Mouse (Mus musculus) ovary, postnatal 10 days (tissue): ENCODE measurements around the gene Ikzf1.

Experiments
- DNase-seq: peaks from one replicate; pipeline ENCODE4 v3.0.0; 2022; ENCODE audit warnings: low spot score

The Ikzf1 gene

GRCm38 (mm10) chr11:11690059-11690844 is 5.4 kb downstream of the Ikzf1 start:
- DNase-seq, result no peak

DNA sequence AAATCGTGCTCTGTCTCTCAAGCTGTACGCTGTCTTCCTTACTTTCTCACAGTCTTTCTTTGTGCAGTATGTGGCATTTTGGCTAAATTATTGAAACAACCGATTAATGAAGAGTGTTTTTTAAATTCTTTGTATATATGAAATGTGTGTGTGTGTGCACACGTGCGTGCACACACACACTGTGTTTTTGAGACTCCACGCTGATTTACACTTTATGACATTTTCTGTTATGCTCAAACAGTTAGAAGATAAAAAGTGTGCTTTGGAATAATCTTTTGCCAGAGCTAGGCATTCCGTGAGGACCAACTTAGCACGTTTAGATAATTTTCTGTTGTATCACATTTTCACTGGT is 6.0 kb downstream of the Ikzf1 start:
- DNase-seq, result no peak

- DNase-seq, result no peak
Observed at GRCm38 (mm10) chr11:11691324-11692058, 6.7 kb downstream of the Ikzf1 start.

- DNase-seq, result no peak
Observed at GRCm38 (mm10) chr11:11692558-11693166, 7.9 kb downstream of the Ikzf1 start.

GRCm38 (mm10) chr11:11693446-11693845 is 8.6 kb downstream of the Ikzf1 start:
- DNase-seq, result no peak

GRCm38 (mm10) chr11:11694072-11694471 is 9.3 kb downstream of the Ikzf1 start:
- DNase-seq, result no peak

DNA sequence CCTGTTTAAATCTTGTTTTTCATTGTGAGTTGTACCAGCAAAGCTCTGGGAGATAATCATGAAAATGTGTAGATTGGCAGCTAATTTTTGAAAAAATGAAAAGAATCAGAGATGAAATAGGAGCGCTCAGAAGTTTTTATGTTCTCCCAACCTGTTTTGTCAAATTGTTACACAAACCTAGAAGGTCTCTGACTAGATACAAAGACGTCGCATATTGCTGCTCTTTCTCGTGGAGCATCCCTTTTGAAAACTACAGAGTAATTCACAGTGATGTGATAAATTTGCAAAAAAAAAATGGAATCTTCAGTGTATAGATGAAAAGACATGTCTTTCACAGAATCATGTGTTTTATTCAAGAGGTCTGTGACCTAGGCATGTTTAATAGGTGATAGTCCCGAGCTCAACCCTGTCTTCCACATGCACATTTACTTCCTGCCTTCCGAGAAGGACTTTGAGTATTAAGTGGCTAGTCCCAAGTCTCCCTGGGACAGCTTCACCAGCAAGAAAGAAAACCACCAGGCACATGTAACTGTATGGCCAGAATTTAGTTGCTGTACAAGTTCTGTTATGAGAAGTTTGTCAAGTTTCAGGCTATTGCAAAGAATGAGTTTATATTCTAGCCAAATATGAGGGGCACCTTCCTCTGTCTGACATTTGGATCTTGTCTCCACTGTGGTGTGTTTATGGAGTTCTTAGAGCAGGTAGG is 9.8 kb downstream of the Ikzf1 start:
- no peak for DNase-seq

DNA sequence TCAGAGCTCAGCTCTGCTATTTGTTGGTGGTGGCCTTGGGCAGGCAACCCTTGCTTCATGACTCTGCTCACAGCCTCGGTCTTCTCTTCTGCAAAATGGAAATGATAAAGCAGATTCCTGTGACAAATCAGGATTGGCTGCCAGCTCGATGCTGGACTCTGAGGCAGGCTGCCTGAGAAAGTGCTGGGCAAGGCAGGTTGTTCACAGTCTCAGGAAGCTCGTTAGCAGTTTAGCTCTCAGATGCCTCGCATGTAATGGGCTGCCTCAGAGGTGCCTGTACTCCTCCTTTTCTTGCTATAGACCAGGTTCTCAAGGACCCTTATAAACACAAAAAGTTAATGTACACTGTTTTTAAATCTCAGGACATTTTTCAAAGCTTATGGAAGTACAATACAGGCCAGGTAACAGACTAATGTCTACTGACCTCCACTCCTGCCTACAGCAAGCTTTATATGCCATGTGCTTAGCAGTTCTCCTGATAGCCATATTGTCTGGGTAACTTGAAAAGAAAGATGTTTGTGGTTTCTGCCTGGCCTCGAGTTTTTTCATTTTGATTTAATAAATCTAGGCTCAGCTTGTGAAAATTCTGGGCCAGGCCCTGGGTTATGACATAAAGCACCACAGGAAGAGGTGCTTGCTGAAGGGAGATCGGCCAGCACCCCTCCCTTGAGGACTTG is 10.5 kb downstream of the Ikzf1 start:
- DNase-seq, result no peak

- no peak for DNase-seq
Observed at GRCm38 (mm10) chr11:11695907-11696306, 11.1 kb downstream of the Ikzf1 start.

DNA sequence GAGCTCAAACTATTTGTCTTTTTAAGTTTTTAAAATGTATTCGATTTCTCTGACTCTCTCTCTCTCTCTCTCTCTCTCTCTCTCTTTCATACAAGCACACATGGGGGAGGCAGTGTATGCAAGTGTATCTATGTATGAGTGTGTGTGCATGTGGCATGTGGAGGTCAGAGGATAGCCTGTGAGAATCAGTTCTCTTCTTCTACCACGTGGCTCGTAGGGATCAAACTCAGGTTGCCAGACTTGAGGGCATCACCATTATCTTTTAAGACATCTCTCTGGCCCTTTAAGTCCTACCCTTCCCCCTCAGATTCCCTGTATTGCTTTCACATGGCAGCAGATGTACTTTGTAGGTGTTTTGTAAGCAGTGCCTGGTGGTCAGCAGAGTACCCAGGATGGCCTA is 12.0 kb downstream of the Ikzf1 start:
- no peak for DNase-seq

DNA sequence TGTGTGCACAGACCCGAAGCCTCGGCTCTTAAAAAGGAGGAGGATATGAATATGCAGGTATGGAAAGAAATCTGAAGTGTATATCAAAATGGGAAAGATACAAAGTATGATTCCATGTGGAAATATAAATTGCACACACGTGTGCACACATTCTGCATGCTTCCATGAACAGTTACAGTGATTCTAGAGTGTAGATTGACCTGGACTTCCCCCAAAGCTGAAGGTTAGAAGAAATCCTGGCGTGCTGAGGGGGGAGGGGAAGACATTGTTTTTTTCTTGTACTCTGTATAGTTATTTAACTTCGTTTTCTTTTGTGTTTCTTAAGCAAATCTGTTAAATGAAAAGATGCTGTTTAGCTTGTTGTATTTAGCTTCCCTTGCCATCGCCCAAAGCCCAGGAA is 16.6 kb downstream of the Ikzf1 start:
- no peak for DNase-seq

GRCm38 (mm10) chr11:11703776-11704175 is 19.0 kb downstream of the Ikzf1 start:
- DNase-seq, result no peak

DNA sequence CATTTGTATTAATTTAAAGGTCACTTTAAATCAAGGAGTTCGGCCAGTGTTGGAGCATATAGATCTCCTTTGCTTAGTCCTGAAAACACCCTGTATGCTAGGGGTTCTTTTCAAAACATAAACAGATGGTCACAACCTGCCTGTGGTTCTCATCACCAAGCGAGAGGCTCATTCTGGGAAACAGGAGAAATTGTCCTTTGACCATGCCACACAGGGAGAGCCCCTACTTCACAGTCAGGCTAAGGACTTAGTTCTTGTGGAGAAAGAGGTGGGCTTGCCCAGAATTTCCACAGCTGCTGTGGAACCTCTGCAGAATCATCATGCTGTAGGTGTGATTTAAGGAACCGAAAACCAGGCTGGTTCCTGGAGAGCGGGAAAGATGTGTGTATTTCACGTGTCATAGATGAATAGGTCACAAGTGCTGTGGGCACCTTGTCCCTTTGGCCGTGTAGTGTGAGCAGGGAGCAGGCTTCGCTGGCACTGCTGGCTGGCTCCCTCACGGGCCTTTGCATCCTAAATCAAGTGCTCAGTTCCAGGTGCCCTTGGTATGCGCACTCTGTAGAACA is 23.4 kb downstream of the Ikzf1 start:
- no peak for DNase-seq

- no peak for DNase-seq
Observed at GRCm38 (mm10) chr11:11709311-11709710, 24.5 kb downstream of the Ikzf1 start.

DNA sequence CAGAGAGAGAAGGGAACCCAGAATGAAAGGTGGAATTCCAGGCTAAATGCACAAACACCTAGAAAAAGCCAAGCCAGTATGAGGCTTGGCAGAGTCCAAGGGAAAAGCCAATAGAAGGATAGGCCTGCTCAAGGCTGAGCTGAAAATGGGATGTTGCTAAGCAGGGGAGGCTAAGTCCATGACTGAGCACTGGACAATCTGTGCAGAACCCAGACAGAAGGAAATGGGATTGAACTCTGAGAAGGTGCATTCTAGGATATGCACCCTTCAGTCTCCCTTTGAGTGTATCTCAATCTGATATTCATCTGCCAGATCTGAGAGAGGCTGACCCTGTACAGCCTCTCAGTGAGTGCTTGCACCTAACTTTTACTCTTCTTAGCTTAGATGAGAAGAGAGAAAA is 25.9 kb downstream of the Ikzf1 start:
- DNase-seq, result no peak

- DNase-seq, result no peak
Observed at GRCm38 (mm10) chr11:11711748-11712147, 26.9 kb downstream of the Ikzf1 start.

DNA sequence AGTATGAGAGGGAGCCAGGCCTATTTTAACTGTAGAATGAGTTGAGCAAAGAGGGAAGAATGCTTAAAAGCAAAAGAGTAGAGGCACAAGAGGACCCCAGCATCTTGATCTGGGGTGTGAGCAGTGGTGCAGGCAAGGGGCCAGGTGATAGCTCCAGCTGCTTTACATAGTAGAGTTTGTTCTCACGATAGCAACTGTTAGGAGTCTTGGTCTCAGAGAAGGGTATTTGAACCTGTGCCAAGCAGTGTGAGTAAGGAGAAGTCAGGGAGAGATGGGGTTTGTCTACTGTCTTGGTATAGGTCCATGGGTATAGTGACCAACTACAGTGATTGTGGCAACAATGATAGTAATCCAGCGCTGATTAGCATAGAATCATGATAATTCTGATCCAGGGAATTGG is 29.9 kb downstream of the Ikzf1 start:
- no peak for DNase-seq

DNA sequence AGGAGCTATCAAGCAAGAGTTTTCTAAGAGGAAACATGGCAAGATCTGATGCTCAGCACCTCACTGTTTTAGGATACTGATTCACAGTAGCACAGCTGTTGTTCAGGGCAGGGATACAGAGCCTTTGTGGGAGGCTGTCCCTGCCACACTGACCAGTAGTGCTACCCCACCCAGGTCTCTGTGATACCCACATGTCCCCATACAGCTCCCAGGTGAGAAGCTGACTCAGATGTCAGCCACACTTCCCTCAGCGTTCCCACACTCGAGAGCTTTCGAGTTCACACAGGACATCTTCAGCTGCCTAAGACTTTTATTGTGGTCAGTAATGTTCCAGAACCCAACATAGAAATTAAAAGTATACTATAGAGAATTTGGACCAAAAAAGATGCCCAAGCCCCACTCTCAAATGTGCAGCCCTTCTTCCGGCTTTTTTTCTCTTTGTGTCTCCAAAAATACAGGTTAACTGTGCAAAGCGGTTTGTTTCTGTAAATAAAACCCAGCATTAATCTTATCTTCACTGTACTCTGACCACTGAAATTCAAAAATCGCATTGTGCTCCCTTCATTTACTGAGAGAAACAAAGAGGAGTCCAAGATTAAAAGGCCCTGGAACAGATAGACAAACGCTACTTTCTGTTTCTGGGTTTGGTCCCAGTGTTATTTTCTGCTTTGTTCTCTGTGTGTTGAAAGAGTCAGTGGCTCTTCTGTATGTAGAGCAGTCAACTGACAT is 31.3 kb downstream of the Ikzf1 start:
- DNase-seq, result no peak

DNA sequence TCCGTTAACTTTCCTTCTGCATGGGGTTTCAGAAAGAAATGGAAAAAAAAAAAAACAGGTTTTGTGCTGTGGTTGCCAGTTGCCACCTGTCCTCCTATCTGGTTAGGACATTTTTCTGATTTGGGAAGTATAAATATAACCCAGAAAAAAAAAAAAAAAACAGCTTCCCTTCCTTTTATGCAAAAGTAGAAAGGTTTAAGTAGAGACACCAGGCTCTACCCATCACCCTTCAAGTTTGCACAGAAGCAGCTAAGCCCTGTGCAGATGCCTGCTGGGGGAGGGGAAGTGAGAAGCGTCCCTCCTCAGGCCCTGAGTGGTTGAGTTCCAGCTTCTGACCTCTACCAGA is 31.9 kb downstream of the Ikzf1 start:
- no peak for DNase-seq

DNA sequence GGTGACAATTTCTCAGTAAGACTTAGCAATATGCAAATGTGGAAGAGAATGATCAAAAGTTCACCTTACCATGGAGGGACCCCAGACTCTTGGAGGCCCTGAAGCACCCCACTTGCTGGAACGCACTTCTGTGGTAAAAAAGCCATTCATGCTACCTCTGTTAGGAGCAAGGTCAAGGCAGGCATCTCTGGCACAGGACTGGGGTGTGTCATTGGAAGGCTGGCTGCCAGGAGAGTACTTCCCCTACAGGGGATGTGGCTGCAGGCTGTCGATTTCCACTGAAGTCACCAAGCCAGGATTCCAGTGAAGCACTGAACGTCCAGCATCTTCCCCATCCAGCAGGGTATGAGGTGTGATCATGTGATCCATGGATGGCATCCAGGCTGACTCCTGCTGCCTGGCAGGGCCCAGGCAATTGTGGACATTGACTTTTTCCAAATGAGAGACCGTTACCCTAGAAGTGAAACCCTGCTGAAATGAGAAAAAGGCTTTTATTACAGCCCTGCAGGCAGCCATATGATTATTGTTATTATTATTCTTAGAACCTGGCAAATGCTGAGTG is 32.9 kb downstream of the Ikzf1 start:
- DNase-seq, result no peak

GRCm38 (mm10) chr11:11719748-11720147 is 34.9 kb downstream of the Ikzf1 start:
- DNase-seq, result no peak
